Mouse (Mus musculus) E14TG2a.4 (cell line): ENCODE results near the gene Traf3ip2.

Experiments
- CTCF ChIP-seq: conservative IDR thresholded peaks from 2 replicates; pipeline ENCODE4 v1.5.1; 2014; ENCODE audit warnings: low read length
- NANOG ChIP-seq: IDR thresholded peaks from 2 replicates; pipeline ENCODE4 v1.6.1; 2014; ENCODE audit warnings: borderline replicate concordance, low read length, mixed read lengths
- POU5F1 ChIP-seq: IDR thresholded peaks from 2 replicates; pipeline ENCODE4 v1.6.1; 2014; ENCODE audit warnings: low read length, borderline replicate concordance

DNA sequence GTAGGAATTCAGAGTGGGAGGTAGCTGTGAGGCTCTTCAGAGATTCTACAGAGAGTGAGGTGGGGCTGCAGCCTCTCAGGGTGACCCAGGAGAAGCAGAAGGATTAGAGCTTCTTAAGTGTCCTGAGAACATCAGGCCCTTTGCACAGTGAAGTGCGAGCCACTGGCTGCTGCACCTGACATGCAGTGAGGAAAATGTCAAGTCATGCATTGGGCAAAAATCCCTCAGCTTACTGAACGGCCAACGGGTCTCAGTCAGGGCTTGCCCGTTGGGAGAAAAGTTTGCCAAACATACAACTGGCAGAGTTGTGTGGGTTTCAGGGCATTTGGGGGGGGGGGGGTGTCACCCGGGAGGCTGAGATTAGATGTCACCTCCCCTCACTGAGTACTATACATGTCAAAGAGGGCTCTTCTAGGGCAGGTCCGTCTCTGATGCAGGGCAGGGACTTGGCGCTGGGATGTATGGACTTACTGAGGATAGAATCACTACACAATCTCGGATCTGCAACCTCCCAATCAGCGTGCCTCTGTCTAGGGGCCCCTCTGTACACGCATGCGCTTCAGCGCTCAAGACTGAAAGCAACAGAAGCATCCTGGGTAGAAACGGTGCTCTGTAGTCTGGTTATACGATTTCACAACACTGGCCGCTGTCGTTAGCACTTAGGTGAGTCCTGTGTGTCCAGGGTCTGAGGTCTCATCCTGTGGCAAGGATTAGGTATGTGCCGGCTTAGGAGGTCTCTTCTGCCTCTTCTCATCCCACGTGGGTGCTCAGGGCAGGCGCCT is 22.8 kb upstream of the Traf3ip2 start:
- TF ChIP-seq CTCF (no peak), NANOG (no peak), POU5F1 (no peak)
